Mouse (Mus musculus) embryonic fibroblast, embryonic 13.5 days (primary cell): Measurements from ENCODE around the gene Gm5741.

Experiments used
- CTCF ChIP-seq: IDR thresholded peaks from 2 replicates; pipeline ENCODE4 v1.5.1; 2011; ENCODE audit warnings: mild to moderate bottlenecking, control low read depth, low read length, moderate library complexity, borderline replicate concordance; ENCODE audit not compliant: insufficient read depth
- POLR2A ChIP-seq: IDR thresholded peaks from 2 replicates; pipeline ENCODE4 v1.6.1; 2011; ENCODE audit warnings: low read depth, mild to moderate bottlenecking, control low read depth, low read length, moderate library complexity

- TF ChIP-seq CTCF: no peak
- no peak for TF ChIP-seq POLR2A
These were observed 27.8 kb upstream of the Gm5741 start for GRCm38 (mm10) chr8:85095566-85095965.
